Mouse (Mus musculus): Measurements from ENCODE around the gene Ccr10. TPM values are rescaled to one million over a fixed set of nuclear protein-coding genes. Genes with fewer than 3 reads are reported as not detected.

Gene Ccr10
- polyA plus RNA-seq, 1 experiment from 2014 or later = not detected

DNA sequence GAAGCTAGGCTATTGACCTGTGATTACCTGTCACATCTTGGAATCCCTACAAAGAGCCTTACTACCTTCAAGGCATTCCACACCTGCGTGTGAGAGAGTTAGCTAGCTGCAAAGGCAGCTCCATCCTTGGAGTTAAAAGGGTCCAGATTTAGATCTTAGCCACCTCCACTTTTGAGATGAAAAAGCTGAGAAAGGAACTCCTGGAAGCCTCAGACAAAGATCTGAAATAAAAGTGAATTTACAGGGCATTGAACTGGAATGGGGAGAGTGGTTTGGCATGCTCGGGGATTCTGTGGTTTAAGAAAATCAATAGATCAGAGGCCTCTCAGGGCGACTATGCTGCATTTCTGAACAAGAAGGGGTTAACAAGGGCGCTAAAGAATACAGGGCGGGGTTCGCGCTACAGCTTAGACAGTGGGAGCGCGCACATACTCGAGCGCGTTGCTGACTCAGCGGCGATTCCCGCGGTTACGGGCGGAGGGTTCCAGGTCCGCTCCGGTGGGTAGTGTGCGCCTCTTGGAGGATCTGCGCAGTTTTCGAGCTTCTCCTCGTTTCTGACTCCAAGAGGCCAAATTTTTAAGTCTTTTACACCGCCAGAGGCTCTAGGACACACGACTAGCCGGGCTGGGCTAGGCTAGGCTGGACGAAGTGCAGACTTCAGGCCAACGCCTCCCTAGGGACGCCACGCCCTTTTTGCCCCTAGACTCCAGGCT lies 3.4 kb downstream of the Ccr10 start:
- peak; percentile 68 for ATAC-seq (ENCODE audit: low read depth)
- Histone ChIP-seq H3K27me3 (replicated peaks; ENCODE audit: control insufficient read depth, insufficient read depth, low read length) (peaks cover 60% of the 10 kb centered on the region), H3K27ac (replicated peaks; ENCODE audit: low read depth, low read length) (peak overlapping the region; percentile 88), H3K36me3 (ENCODE audit: control insufficient read depth, insufficient read depth, low read length) (peaks cover 11% of the 10 kb centered on the region), H3K4me3 (ENCODE audit: low read depth, low read length) (peak overlapping the region; percentile 52), H3K4me2 (ENCODE audit: low read depth, low read length) (peak overlapping the region; percentile 84), H3K9ac (ENCODE audit: low read depth, low read length) (peak overlapping the region; percentile 63), H3K4me1 (ENCODE audit: control insufficient read depth, insufficient read depth, low read length) (peaks cover 39% of the 10 kb centered on the region), H3K9me3 (ENCODE audit: control insufficient read depth, low read length) (no peaks in the 10 kb centered on the region)
- peak; percentile 95 for DNase-seq (ENCODE audit: low spot score)
- under 1% methylated on average over 31 of the region's 31 CpGs for WGBS

DNA sequence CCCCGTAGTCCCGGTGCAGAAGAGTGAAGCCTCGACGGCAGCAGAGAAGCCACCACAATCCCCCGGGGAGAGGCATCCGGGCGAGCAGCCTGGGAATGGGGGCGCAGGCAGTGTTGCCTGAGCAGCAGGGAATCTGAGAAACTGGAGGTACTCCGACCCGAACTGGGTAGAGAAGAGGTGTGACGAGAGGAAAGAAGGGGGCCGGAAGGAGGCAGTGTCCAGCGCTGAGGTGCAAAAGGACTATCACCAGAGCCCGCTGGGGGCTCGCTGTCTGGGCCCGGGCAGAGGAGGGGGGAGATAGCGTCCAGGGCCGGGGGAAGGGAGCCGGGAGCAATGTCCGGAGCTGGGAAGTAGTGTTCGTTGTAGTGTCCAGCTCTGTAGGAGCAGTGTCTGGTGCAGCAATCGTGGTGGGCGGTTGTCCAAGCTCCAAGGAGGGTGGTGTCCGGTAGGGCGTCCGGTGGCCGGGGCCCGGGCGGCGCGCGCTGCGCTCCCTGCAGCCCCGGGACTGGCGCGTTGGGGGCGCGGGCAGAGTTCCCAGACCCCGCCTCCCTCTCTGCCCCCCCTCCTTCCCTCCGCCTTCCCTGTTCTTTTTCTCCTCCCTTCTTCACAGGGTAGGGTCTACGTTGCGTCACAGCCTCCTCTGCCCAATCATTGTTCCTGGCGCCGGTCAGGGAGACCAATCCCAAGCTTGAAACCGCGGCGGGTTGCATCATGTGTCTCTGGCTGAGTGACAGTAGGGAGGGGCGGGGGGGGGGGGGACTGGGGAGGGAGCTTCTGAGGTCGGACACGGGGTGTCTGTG lies 4.2 kb downstream of the Ccr10 start, which contains the start of gene Plekhh3:
Gene Plekhh3 (minus strand): TSS at position 541 of the 800 bp plus-strand sequence.
- under 1% methylated on average over 27 of the region's 50 CpGs for WGBS

GRCm38 (mm10) chr11:101170354-101170810 lies 4.9 kb downstream of the Ccr10 start, which contains the start of gene Cntnap1:
TSS of gene Cntnap1 (plus strand) at chr11:101170523.
- Histone ChIP-seq H3K36me3 (ENCODE audit: control insufficient read depth, insufficient read depth, low read length) (peaks cover 25% of the 10 kb centered on the region), H3K9ac (ENCODE audit: low read depth, low read length) (peak within 1 kb of the TSS; percentile 77), H3K4me3 (ENCODE audit: low read depth, low read length) (peak within 1 kb of the TSS; percentile 84), H3K4me1 (ENCODE audit: control insufficient read depth, insufficient read depth, low read length) (peaks cover 39% of the 10 kb centered on the region), H3K27me3 (replicated peaks; ENCODE audit: control insufficient read depth, insufficient read depth, low read length) (peaks cover 61% of the 10 kb centered on the region), H3K9me3 (ENCODE audit: control insufficient read depth, low read length) (no peaks in the 10 kb centered on the region), H3K27ac (replicated peaks; ENCODE audit: low read depth, low read length) (peak within 1 kb of the TSS; percentile 66), H3K4me2 (ENCODE audit: low read depth, low read length) (peak within 1 kb of the TSS; percentile 84)
- 0% methylated on average over 29 of the region's 35 CpGs for WGBS
- ATAC-seq (ENCODE audit: low read depth) (no peak), DNase-seq (ENCODE audit: low spot score) (peak; percentile 66)

More for the DNA sequence above, 4.2 kb downstream of the Ccr10 start, which contains the start of gene Plekhh3:
- Histone ChIP-seq H3K9ac (ENCODE audit: low read depth, low read length) (peak within 1 kb of the TSS; percentile 77), H3K27ac (replicated peaks; ENCODE audit: low read depth, low read length) (peak within 1 kb of the TSS; percentile 88), H3K4me2 (ENCODE audit: low read depth, low read length) (peak within 1 kb of the TSS; percentile 84), H3K27me3 (replicated peaks; ENCODE audit: control insufficient read depth, insufficient read depth, low read length) (peaks cover 60% of the 10 kb centered on the region), H3K9me3 (ENCODE audit: control insufficient read depth, low read length) (no peaks in the 10 kb centered on the region), H3K36me3 (ENCODE audit: control insufficient read depth, insufficient read depth, low read length) (peaks cover 20% of the 10 kb centered on the region), H3K4me1 (ENCODE audit: control insufficient read depth, insufficient read depth, low read length) (peaks cover 39% of the 10 kb centered on the region), H3K4me3 (ENCODE audit: low read depth, low read length) (peak within 1 kb of the TSS; percentile 84)
- DNase-seq (ENCODE audit: low spot score) = peak; percentile 100
- ATAC-seq (ENCODE audit: low read depth) = peak; percentile 95

GRCm38 (mm10) chr11:101169301-101170107 lies 5.7 kb downstream of the Ccr10 start:
- no peak overlapping the region for H3K27ac ChIP-seq (replicated peaks; ENCODE audit: low read depth, low read length)
- peaks cover 65% of the 10 kb centered on the region for H3K27me3 ChIP-seq (replicated peaks; ENCODE audit: control insufficient read depth, insufficient read depth, low read length)
- no peak for DNase-seq (ENCODE audit: low spot score)
- peaks cover 36% of the 10 kb centered on the region for H3K4me1 ChIP-seq (ENCODE audit: control insufficient read depth, insufficient read depth, low read length)
- H3K36me3 ChIP-seq (ENCODE audit: control insufficient read depth, insufficient read depth, low read length) = peaks cover 34% of the 10 kb centered on the region
- H3K9me3 ChIP-seq (ENCODE audit: control insufficient read depth, low read length) = no peaks in the 10 kb centered on the region
- no peak for ATAC-seq (ENCODE audit: low read depth)
- peak overlapping the region; percentile 84 for H3K4me3 ChIP-seq (ENCODE audit: low read depth, low read length)
- WGBS = 15% methylated on average over 14 of the region's 17 CpGs
- peak overlapping the region; percentile 77 for H3K9ac ChIP-seq (ENCODE audit: low read depth, low read length)
- peak overlapping the region; percentile 84 for H3K4me2 ChIP-seq (ENCODE audit: low read depth, low read length)

- Histone ChIP-seq H3K4me1 (ENCODE audit: control insufficient read depth, insufficient read depth, low read length) (peaks cover 32% of the 10 kb centered on the region), H3K9me3 (ENCODE audit: control insufficient read depth, low read length) (no peaks in the 10 kb centered on the region), H3K27ac (replicated peaks; ENCODE audit: low read depth, low read length) (no peak overlapping the region), H3K9ac (ENCODE audit: low read depth, low read length) (no peak overlapping the region), H3K36me3 (ENCODE audit: control insufficient read depth, insufficient read depth, low read length) (peaks cover 44% of the 10 kb centered on the region), H3K27me3 (replicated peaks; ENCODE audit: control insufficient read depth, insufficient read depth, low read length) (peaks cover 69% of the 10 kb centered on the region), H3K4me3 (ENCODE audit: low read depth, low read length) (peak overlapping the region; percentile 84; the same call in 1 of the 2 replicates), H3K4me2 (ENCODE audit: low read depth, low read length) (peak overlapping the region; percentile 84)
- DNase-seq (ENCODE audit: low spot score) (no peak), ATAC-seq (ENCODE audit: low read depth) (no peak)
- 68% methylated on average over 18 of the region's 18 CpGs for WGBS
Measured at GRCm38 (mm10) chr11:101168301-101168980, 6.8 kb downstream of the Ccr10 start.

DNA sequence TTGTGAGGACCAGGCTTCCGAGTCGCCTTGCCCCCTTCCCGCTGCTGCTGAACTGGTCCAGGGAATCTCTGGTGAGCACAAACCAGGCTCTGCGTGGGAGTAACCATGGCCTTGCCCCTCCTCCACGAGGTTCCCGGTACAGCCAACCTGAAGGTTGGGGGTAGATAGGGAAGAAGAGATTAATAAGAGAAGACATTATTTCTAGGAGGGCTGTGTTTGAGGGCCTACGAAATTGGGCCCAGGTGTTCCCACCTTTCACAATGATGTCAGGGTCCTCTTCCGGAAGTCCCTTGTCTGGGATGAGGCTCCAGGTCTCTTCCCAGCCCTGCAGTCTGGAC lies 7.3 kb downstream of the Ccr10 start:
- peaks cover 26% of the 10 kb centered on the region for H3K4me1 ChIP-seq (ENCODE audit: control insufficient read depth, insufficient read depth, low read length)
- no peak for DNase-seq (ENCODE audit: low spot score)

GRCm38 (mm10) chr11:101167211-101167962 lies 7.9 kb downstream of the Ccr10 start:
- no peak overlapping the region for H3K4me3 ChIP-seq (ENCODE audit: low read depth, low read length)
- H3K4me1 ChIP-seq (ENCODE audit: control insufficient read depth, insufficient read depth, low read length) = peaks cover 21% of the 10 kb centered on the region
- 66% methylated on average over 19 of the region's 19 CpGs for WGBS
- H3K9me3 ChIP-seq (ENCODE audit: control insufficient read depth, low read length) = no peaks in the 10 kb centered on the region
- H3K27ac ChIP-seq (replicated peaks; ENCODE audit: low read depth, low read length) = no peak overlapping the region
- H3K27me3 ChIP-seq (replicated peaks; ENCODE audit: control insufficient read depth, insufficient read depth, low read length) = peaks cover 78% of the 10 kb centered on the region
- no peak overlapping the region for H3K4me2 ChIP-seq (ENCODE audit: low read depth, low read length)
- no peak for ATAC-seq (ENCODE audit: low read depth)
- DNase-seq (ENCODE audit: low spot score) = no peak
- H3K36me3 ChIP-seq (ENCODE audit: control insufficient read depth, insufficient read depth, low read length) = peaks cover 55% of the 10 kb centered on the region
- H3K9ac ChIP-seq (ENCODE audit: low read depth, low read length) = no peak overlapping the region

More for the DNA sequence above, 7.3 kb downstream of the Ccr10 start:
- no peak for ATAC-seq (ENCODE audit: low read depth)
- H3K36me3 ChIP-seq (ENCODE audit: control insufficient read depth, insufficient read depth, low read length) = peaks cover 49% of the 10 kb centered on the region
- no peak overlapping the region for H3K9ac ChIP-seq (ENCODE audit: low read depth, low read length)
- no peak overlapping the region for H3K4me3 ChIP-seq (ENCODE audit: low read depth, low read length)
- no peak overlapping the region for H3K27ac ChIP-seq (replicated peaks; ENCODE audit: low read depth, low read length)
- H3K27me3 ChIP-seq (replicated peaks; ENCODE audit: control insufficient read depth, insufficient read depth, low read length) = peaks cover 74% of the 10 kb centered on the region
- 61% methylated on average over 8 of the region's 8 CpGs for WGBS
- no peak overlapping the region for H3K4me2 ChIP-seq (ENCODE audit: low read depth, low read length)
- H3K9me3 ChIP-seq (ENCODE audit: control insufficient read depth, low read length) = no peaks in the 10 kb centered on the region

All from embryonic facial prominence, embryonic 14.5 days (tissue).